Mouse (Mus musculus) CH12.LX (cell line): ENCODE measurements around the gene Gm20390. TPM values are rescaled to one million over a fixed set of nuclear protein-coding genes. Genes with fewer than 3 reads are reported as not detected.

ENCODE experiments used
- DNase-seq: peaks from one replicate; pipeline ENCODE4 v3.0.0-alpha.2; 2013; ENCODE audit errors: extremely low read depth
- H3K27ac ChIP-seq: 2 replicates; pipeline ENCODE4 v1.5.1; 2012; ENCODE audit warnings: low read depth, mild to moderate bottlenecking, control low read depth, moderate library complexity; ENCODE audit not compliant: insufficient read depth
- H3K27me3 ChIP-seq: replicated peaks from 2 replicates; pipeline ENCODE3; 2012; ENCODE audit warnings: inconsistent platforms
- H3K36me3 ChIP-seq, 2 experiments: replicated peaks in 1 of 2; 2 replicates each; pipeline versions ENCODE3 to v1.6.1; 2012; ENCODE audit warnings: inconsistent platforms in 1 of 2, low read length in 1 of 2, mild to moderate bottlenecking in 1 of 2, mixed read lengths in 1 of 2, moderate library complexity in 1 of 2; ENCODE audit not compliant: control insufficient read depth in 1 of 2, insufficient read depth in 1 of 2
- H3K4me1 ChIP-seq, 2 experiments: 2 replicates each; pipeline ENCODE4 v1.6.1; 2012; ENCODE audit warnings: inconsistent platforms in 1 of 2, moderate library complexity in 1 of 2; ENCODE audit not compliant: insufficient read depth in 2 of 2, control insufficient read depth in 1 of 2
- H3K4me2 ChIP-seq: 2 replicates; pipeline ENCODE4 v1.6.1; 2012; ENCODE audit warnings: low read depth, mild to moderate bottlenecking, control low read depth; ENCODE audit not compliant: poor library complexity, insufficient read depth, severe bottlenecking
- H3K4me3 ChIP-seq, 3 experiments: fragments of 150-350 bp in 1 of 3; sonication (generic) in 1 of 3; replicated peaks in 1 of 3; 2 replicates each; pipeline versions ENCODE3 to v1.5.1; 2011 to 2012; ENCODE audit warnings: low read depth in 2 of 3, low read length in 2 of 3, mild to moderate bottlenecking in 2 of 3, moderate library complexity in 2 of 3, control low read depth in 1 of 3, improper control_type of control experiment in 1 of 3, inconsistent platforms in 1 of 3, mixed read lengths in 1 of 3; ENCODE audit not compliant: poor library complexity in 1 of 3
- H3K79me2 ChIP-seq: replicated peaks from 2 replicates; pipeline ENCODE4 v1.6.1; 2012; ENCODE audit warnings: mild to moderate bottlenecking, moderate library complexity; ENCODE audit not compliant: control insufficient read depth, poor library complexity, insufficient read depth, severe bottlenecking; ENCODE audit errors: extremely low read depth
- H3K9ac ChIP-seq: 2 replicates; pipeline ENCODE4 v1.6.1; 2012; ENCODE audit warnings: low read depth, mild to moderate bottlenecking, control low read depth, moderate library complexity; ENCODE audit not compliant: insufficient read depth
- H3K9me3 ChIP-seq: replicated peaks from 2 replicates; pipeline ENCODE3; 2012; ENCODE audit warnings: low read length, inconsistent platforms, mixed read lengths
- BHLHE40 ChIP-seq: IDR thresholded peaks from 2 replicates; pipeline ENCODE4 v1.6.1; 2011; ENCODE audit warnings: mild to moderate bottlenecking, low read depth, low read length, improper control_type of control experiment
- IRF4 ChIP-seq: IDR thresholded peaks from 2 replicates; pipeline ENCODE4 v1.6.1; 2014; ENCODE audit warnings: low read depth, mild to moderate bottlenecking, inconsistent platforms, low read length, improper control_type of control experiment
- JUN ChIP-seq: IDR thresholded peaks from 2 replicates; pipeline ENCODE4 v1.6.1; 2011; ENCODE audit warnings: low read depth, mild to moderate bottlenecking, low read length, improper control_type of control experiment, moderate library complexity; ENCODE audit not compliant: insufficient read depth
- MAZ ChIP-seq: IDR thresholded peaks from 2 replicates; pipeline ENCODE4 v1.6.1; 2012; ENCODE audit warnings: low read depth, mild to moderate bottlenecking, inconsistent platforms, low read length, improper control_type of control experiment, moderate library complexity
- MEF2A ChIP-seq: IDR thresholded peaks from 2 replicates; pipeline ENCODE4 v1.6.1; 2014; ENCODE audit warnings: low read depth, mild to moderate bottlenecking, inconsistent platforms, low read length, improper control_type of control experiment, borderline replicate concordance
- MYC ChIP-seq: IDR thresholded peaks from 2 replicates; pipeline ENCODE4 v1.6.1; 2011; ENCODE audit warnings: low read depth, mild to moderate bottlenecking, improper control_type of control experiment, low read length
- NELFE ChIP-seq: IDR thresholded peaks from 2 replicates; pipeline ENCODE4 v1.6.1; 2011; ENCODE audit warnings: low read depth, low read length, improper control_type of control experiment
- POLR2A ChIP-seq: IDR thresholded peaks from 2 replicates; pipeline ENCODE4 v1.6.1; 2011; ENCODE audit warnings: low read depth, mild to moderate bottlenecking, improper control_type of control experiment, low read length
- POLR2AphosphoS2 ChIP-seq: IDR thresholded peaks from 2 replicates; pipeline ENCODE4 v1.6.1; 2011; ENCODE audit warnings: low read depth, low read length, improper control_type of control experiment
- RCOR1 ChIP-seq: conservative IDR thresholded peaks from 2 replicates; pipeline ENCODE4 v1.6.1; 2012; ENCODE audit warnings: low read depth, mild to moderate bottlenecking, inconsistent platforms, low read length, improper control_type of control experiment
- SMC3 ChIP-seq: IDR thresholded peaks from 2 replicates; pipeline ENCODE4 v1.6.1; 2011; ENCODE audit warnings: low read depth, low read length, improper control_type of control experiment
- TBP ChIP-seq: conservative IDR thresholded peaks from 2 replicates; pipeline ENCODE4 v1.6.1; 2011; ENCODE audit warnings: low read depth, low read length, improper control_type of control experiment
- USF1 ChIP-seq: IDR thresholded peaks from 2 replicates; pipeline ENCODE4 v1.6.1; 2014; ENCODE audit warnings: low read depth, mild to moderate bottlenecking, inconsistent platforms, low read length, improper control_type of control experiment
- USF2 ChIP-seq: conservative IDR thresholded peaks from 2 replicates; pipeline ENCODE4 v1.6.1; 2011; ENCODE audit warnings: low read depth, low read length, improper control_type of control experiment
- ZNF384 ChIP-seq: IDR thresholded peaks from 2 replicates; pipeline ENCODE4 v1.6.1; 2012; ENCODE audit warnings: low read depth, low read length, improper control_type of control experiment, inconsistent platforms
- dilution Hi-C: fragments of 300-500 bp; cut with MboI; formaldehyde crosslinking; loops from 2 replicates; pipeline ENCODE4 v1.14.3; 2020; ENCODE audit warnings: low sequenced_read_pairs; ENCODE audit not compliant: extremely low pct_unique_long_range_greater_than_20kb, extremely low pct_ligation_motif_present
- in situ Hi-C: fragments of 300-500 bp; cut with MboI; formaldehyde crosslinking; loops from 3 replicates; pipeline ENCODE4 v1.14.3; 2019; ENCODE audit warnings: low sequenced_read_pairs, low pct_ligation_motif_present, low pct_unique_long_range_greater_than_20kb, mixed read lengths
- polyA plus RNA-seq: library from polyadenylated mRNA; unstranded; fragments of >175 nt; gene quantifications from 2 replicates; pipeline ENCODE4 v1.2.1, GENCODE M21; 2012; ENCODE audit warnings: low read depth; ENCODE audit not compliant: insufficient read length
- total RNA-seq, 2 experiments: library from RNA; depleted of rRNA; stranded (reverse); fragments of 300-350 nt in 1 of 2; fragments of >200 nt in 1 of 2; gene quantifications; 2 replicates each; pipeline ENCODE4 v1.2.3; 2012 to 2014

Gene Gm20390
- total and polyA plus RNA-seq, 3 experiments: 136 to 717 (median 691) TPM

- no peaks in the 10 kb centered on the region for H3K9me3 ChIP-seq
- no peak overlapping the region for H3K9ac ChIP-seq
- in situ Hi-C loops (no loop called here), dilution Hi-C loops (no loop called here)
- no peak overlapping the region for H3K4me3 ChIP-seq
- peaks cover 50 to 88% of the 10 kb centered on the region in 2 experiments for H3K36me3 ChIP-seq
- H3K27me3 ChIP-seq: no peaks in the 10 kb centered on the region
- TF ChIP-seq RCOR1 (no peak), POLR2A (no peak), MAZ (no peak), BHLHE40 (no peak), MEF2A (no peak), SMC3 (no peak), USF1 (no peak), USF2 (no peak), NELFE (no peak), POLR2AphosphoS2 (no peak), JUN (no peak), IRF4 (no peak), MYC (no peak), TBP (no peak)
- H3K4me2 ChIP-seq: no peak overlapping the region
- no peak for DNase-seq
- H3K4me1 ChIP-seq: peaks cover 10 to 27% of the 10 kb centered on the region in 2 experiments
- H3K79me2 ChIP-seq: peaks cover 3% of the 10 kb centered on the region
- no peak overlapping the region for H3K27ac ChIP-seq
Observed at GRCm38 (mm10) chr11:93907839-93908238, 60.3 kb downstream of the Gm20390 start.

GRCm38 (mm10) chr11:93906834-93907233, 61.3 kb downstream of the Gm20390 start:
- in situ Hi-C loops: no loop called here
- DNase-seq: no peak
- Histone ChIP-seq H3K9me3 (no peaks in the 10 kb centered on the region), H3K27me3 (no peaks in the 10 kb centered on the region), H3K9ac (no peak overlapping the region), H3K36me3 (peaks cover 50 to 86% of the 10 kb centered on the region in 2 experiments), H3K4me1 (peaks cover 10 to 33% of the 10 kb centered on the region in 2 experiments), H3K27ac (no peak overlapping the region), H3K79me2 (peaks cover 6% of the 10 kb centered on the region), H3K4me3 (no peak overlapping the region), H3K4me2 (no peak overlapping the region)
- dilution Hi-C loops: no loop called here
- TF ChIP-seq ZNF384: peak; percentile 53; the same call in 1 of the 2 replicates
- TF ChIP-seq IRF4: no peak

Other genes with a start within 250 kb of the Gm20390 start
- gene Utp18, start 82.5 kb downstream of the Gm20390 start, total RNA-seq (2012; rRNA removed): 61.8 and 76.0 TPM in 2 replicates
- gene Utp18, start 82.5 kb downstream of the Gm20390 start, total RNA-seq (2014; rRNA removed): 132 and 153 TPM in 2 replicates
- 93.9 and 117 TPM in 2 replicates for gene Utp18, start 82.5 kb downstream of the Gm20390 start, polyA plus RNA-seq
- 19.9 TPM in 2 replicates for gene Mbtd1, start 82.4 kb downstream of the Gm20390 start, total RNA-seq (2012; rRNA removed)
- gene Mbtd1, start 82.4 kb downstream of the Gm20390 start, total RNA-seq (2014; rRNA removed): 20.5 and 21.5 TPM in 2 replicates
- 46.5 and 50.1 TPM in 2 replicates for gene Mbtd1, start 82.4 kb downstream of the Gm20390 start, polyA plus RNA-seq
- gene Nme2, start 12.0 kb downstream of the Gm20390 start, total RNA-seq (2012; rRNA removed): 1,722 and 2,105 TPM in 2 replicates
- gene Nme2, start 12.0 kb downstream of the Gm20390 start, total RNA-seq (2014; rRNA removed): 1,555 and 1,586 TPM in 2 replicates
- gene Nme2, start 12.0 kb downstream of the Gm20390 start, polyA plus RNA-seq: 945 and 1,140 TPM in 2 replicates
- gene Nme1, start 228 bp upstream of the Gm20390 start, total RNA-seq (2012; rRNA removed): 187 and 253 TPM in 2 replicates
- gene Nme1, start 228 bp upstream of the Gm20390 start, total RNA-seq (2014; rRNA removed): 443 and 488 TPM in 2 replicates
- 129 and 170 TPM in 2 replicates for gene Nme1, start 228 bp upstream of the Gm20390 start, polyA plus RNA-seq
- 21.0 TPM in 2 replicates for gene Spag9, start 27.8 kb upstream of the Gm20390 start, total RNA-seq (2012; rRNA removed)
- 22.5 and 22.6 TPM in 2 replicates for gene Spag9, start 27.8 kb upstream of the Gm20390 start, total RNA-seq (2014; rRNA removed)
- 30.7 and 32.1 TPM in 2 replicates for gene Spag9, start 27.8 kb upstream of the Gm20390 start, polyA plus RNA-seq
- gene Tob1, start 243.2 kb upstream of the Gm20390 start, total RNA-seq (2012; rRNA removed): 8.8 and 10.6 TPM in 2 replicates
- gene Tob1, start 243.2 kb upstream of the Gm20390 start, total RNA-seq (2014; rRNA removed): 7.2 and 9.0 TPM in 2 replicates
- 12.5 and 14.3 TPM in 2 replicates for gene Tob1, start 243.2 kb upstream of the Gm20390 start, polyA plus RNA-seq